Mouse (Mus musculus): ENCODE measurements at regions not wholly inside any gene's neighbourhood (a gene's known extent, or its start where the extent isn't known, plus 50 kb on each side); places are given as distances from the start of the nearest gene placed in this dataset.

- TF ChIP-seq CTCF (conservative IDR thresholded peaks at IDR 0.05) = no peak
- Histone ChIP-seq H3K4me3 (no peak overlapping the region), H3K27ac (no peak overlapping the region)
- no peak for DNase-seq (ENCODE audit: low spot score in 2 of 2)
Observed at GRCm38 (mm10) chr8:53749263-53749662, 110.4 kb upstream of the Neil3 start.

GRCm38 (mm10) chr8:53769211-53769610 lies 130.3 kb upstream of the Neil3 start:
- no peak overlapping the region for H3K27ac ChIP-seq
- TF ChIP-seq CTCF (conservative IDR thresholded peaks at IDR 0.05) = no peak
- H3K4me3 ChIP-seq = no peak overlapping the region
- DNase-seq (ENCODE audit: low spot score in 2 of 2) = no peak

DNA sequence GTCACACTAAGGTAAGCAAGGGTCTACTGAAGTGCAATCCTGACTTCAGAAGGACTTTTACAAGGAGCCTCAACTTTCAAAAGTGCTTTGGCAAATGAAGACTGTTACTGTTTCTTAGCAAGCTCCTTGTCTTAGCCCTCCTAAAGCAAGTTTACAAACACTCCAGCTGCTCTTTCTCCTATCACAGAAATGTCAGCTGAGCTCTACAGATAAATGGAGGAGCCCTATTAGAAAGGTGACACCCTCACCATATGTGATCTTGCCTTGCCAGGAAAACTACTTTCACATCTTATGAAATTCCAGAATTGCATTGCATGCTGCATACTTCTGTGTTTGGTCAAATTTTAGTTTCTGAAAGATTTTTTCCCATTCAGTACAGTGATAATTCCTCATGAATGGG lies 136.6 kb upstream of the Neil3 start:
- Histone ChIP-seq H3K4me3 (no peak overlapping the region), H3K27ac (no peak overlapping the region)
- TF ChIP-seq CTCF (conservative IDR thresholded peaks at IDR 0.05) = no peak
- no peak for DNase-seq (ENCODE audit: low spot score in 2 of 2)

DNA sequence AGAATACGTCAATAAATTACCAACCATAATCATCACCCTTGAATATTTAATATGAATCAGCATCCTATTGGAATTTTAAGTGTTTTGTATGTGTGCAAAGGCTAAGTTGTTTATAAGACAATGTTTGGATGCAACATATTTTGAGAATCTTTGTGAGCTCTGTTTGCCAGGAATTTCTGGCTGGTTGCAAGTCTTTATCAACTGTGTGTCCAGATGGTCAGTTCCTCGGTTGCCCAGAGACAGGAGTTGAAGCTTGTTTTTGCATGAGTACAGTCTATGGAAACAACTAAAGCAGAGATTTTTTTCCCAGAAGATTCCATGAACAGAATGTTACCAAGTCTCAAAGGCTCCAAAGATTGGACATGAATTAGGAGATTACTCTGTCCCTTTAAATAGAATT lies 142.0 kb upstream of the Neil3 start:
- DNase-seq (ENCODE audit: low spot score in 2 of 2) = no peak
- no peak for TF ChIP-seq CTCF (conservative IDR thresholded peaks at IDR 0.05)
- no peak overlapping the region for H3K4me3 ChIP-seq
- H3K27ac ChIP-seq = no peak overlapping the region

GRCm38 (mm10) chr8:53781885-53782284 lies 143.0 kb upstream of the Neil3 start:
- H3K27ac ChIP-seq = no peak overlapping the region
- TF ChIP-seq CTCF (conservative IDR thresholded peaks at IDR 0.05) = no peak
- DNase-seq (ENCODE audit: low spot score in 2 of 2) = no peak
- no peak overlapping the region for H3K4me3 ChIP-seq

- no peak overlapping the region for H3K27ac ChIP-seq
- TF ChIP-seq CTCF (conservative IDR thresholded peaks at IDR 0.05) = no peak
- DNase-seq (ENCODE audit: low spot score in 2 of 2) = no peak
- no peak overlapping the region for H3K4me3 ChIP-seq
Observed at GRCm38 (mm10) chr8:53788202-53788601, 149.3 kb upstream of the Neil3 start.

- DNase-seq (ENCODE audit: low spot score in 2 of 2) = peak; percentile 15 to 34
- H3K4me3 ChIP-seq = no peak overlapping the region
- TF ChIP-seq CTCF (conservative IDR thresholded peaks at IDR 0.05) = no peak
- no peak overlapping the region for H3K27ac ChIP-seq
Observed at GRCm38 (mm10) chr8:53821148-53821547, 182.3 kb upstream of the Neil3 start.

- Histone ChIP-seq H3K4me3 (no peak overlapping the region), H3K27ac (no peak overlapping the region)
- TF ChIP-seq CTCF (conservative IDR thresholded peaks at IDR 0.05) = no peak
Observed at GRCm38 (mm10) chr8:53827395-53827794, 188.5 kb upstream of the Neil3 start.

GRCm38 (mm10) chr8:53847821-53848220 lies 209.0 kb upstream of the Neil3 start:
- no peak for DNase-seq (ENCODE audit: low spot score in 2 of 2)
- no peak for TF ChIP-seq CTCF (conservative IDR thresholded peaks at IDR 0.05)

More at GRCm38 (mm10) chr8:53827395-53827794, 188.5 kb upstream of the Neil3 start:
- no peak for DNase-seq (ENCODE audit: low spot score in 2 of 2)

DNA sequence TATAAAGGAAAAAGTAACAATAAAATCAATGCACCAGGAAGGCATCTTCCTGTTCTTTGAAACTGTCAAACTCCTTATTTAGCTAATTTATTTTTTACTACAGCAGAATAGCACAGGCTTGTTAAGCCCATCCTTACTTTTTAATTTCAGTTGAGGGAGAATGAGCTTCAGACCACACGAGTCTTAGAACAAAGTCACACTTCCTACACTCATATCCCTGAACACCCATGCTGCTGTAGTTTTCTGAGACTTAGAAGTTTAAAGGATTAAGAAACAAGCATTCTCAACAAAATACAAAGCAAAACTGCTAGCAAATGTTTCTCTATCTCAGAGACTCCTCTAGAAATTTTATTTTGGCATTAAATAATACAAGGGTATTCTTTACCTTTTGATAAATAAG lies 208.8 kb upstream of the Vegfc start:
- no peak for TF ChIP-seq CTCF (conservative IDR thresholded peaks at IDR 0.05)
- DNase-seq (ENCODE audit: low spot score in 2 of 2) = no peak
- no peak overlapping the region for H3K27ac ChIP-seq
- no peak overlapping the region for H3K4me3 ChIP-seq

More at GRCm38 (mm10) chr8:53847821-53848220, 209.0 kb upstream of the Neil3 start:
- H3K4me3 ChIP-seq = no peak overlapping the region
- no peak overlapping the region for H3K27ac ChIP-seq

DNA sequence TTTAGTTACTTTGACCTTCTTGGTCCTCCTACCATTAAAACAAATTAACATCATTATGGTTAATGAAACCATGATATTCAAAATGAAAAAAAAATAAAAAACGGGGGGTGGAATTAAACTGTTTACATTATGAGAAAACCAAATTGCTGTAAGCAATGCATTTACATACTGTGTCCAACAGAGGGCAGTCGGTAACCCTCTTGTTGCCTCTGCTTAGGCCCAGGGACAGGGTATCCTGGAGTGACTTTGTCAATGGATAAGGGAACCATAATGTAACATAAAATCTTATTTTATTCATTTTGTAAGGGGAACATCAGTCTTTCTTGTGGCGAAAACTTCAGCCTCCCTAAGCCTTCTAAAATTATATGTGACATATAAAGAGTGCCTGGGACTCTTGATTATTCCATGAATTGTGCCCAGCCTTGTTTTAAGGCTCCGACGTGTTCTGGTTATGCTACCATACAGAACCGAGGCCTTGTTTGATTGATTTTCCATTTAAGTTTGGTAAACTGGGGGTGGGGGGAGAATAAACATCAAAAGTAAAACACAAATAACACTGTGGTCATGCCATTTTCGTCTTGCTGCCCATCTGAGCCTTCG lies 207.3 kb upstream of the Vegfc start:
- H3K27ac ChIP-seq = no peak overlapping the region
- TF ChIP-seq CTCF (conservative IDR thresholded peaks at IDR 0.05) = peak; percentile 89
- peak; percentile 17 to 18 for DNase-seq (ENCODE audit: low spot score in 2 of 2)
- no peak overlapping the region for H3K4me3 ChIP-seq

GRCm38 (mm10) chr8:53872033-53872619 lies 205.3 kb upstream of the Vegfc start:
- no peak for TF ChIP-seq CTCF (conservative IDR thresholded peaks at IDR 0.05)

GRCm38 (mm10) chr8:53878846-53879245 lies 198.6 kb upstream of the Vegfc start:
- no peak overlapping the region for H3K4me3 ChIP-seq
- no peak for TF ChIP-seq CTCF (conservative IDR thresholded peaks at IDR 0.05)
- no peak overlapping the region for H3K27ac ChIP-seq
- DNase-seq (ENCODE audit: low spot score in 2 of 2) = no peak

More at GRCm38 (mm10) chr8:53872033-53872619, 205.3 kb upstream of the Vegfc start:
- no peak for DNase-seq (ENCODE audit: low spot score in 2 of 2)
- H3K4me3 ChIP-seq = no peak overlapping the region
- H3K27ac ChIP-seq = no peak overlapping the region

GRCm38 (mm10) chr8:53881551-53881950 lies 195.9 kb upstream of the Vegfc start:
- no peak overlapping the region for H3K27ac ChIP-seq
- H3K4me3 ChIP-seq = no peak overlapping the region
- DNase-seq (ENCODE audit: low spot score in 2 of 2) = no peak
- no peak for TF ChIP-seq CTCF (conservative IDR thresholded peaks at IDR 0.05)

Measured in layer of hippocampus, adult 2 months (tissue).